Mouse (Mus musculus) retina, postnatal 1 day (tissue): ENCODE measurements around the gene Gm15319.
"Not testable (repeated sequence)": the region's sequence is repeated elsewhere in the genome, so short reads cannot be mapped to it uniquely, and the experiment has no call there.

Source experiments
- DNase-seq: peaks from one replicate; pipeline ENCODE4 v3.0.0-alpha.2; 2012

Gm15319 gene

DNA sequence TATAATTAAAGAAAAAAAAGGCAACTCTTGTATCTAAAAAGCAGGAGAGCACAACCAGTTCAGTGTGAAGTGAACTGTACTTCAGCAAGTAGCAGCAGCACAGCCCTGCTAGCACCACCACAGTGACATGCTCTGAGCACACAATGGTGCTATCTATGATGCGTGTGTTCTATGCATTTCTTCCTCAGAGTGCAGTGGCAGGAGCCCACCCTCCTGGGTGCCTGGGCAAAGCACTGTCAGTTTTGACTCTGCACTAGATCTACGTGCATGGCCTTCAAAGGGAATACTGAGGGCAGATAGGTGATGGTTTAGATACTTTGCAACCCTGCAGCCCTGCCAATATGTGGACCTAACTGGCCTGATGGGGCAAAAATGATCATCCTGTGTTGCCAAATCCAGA lies at the start of gene Gm15319:
Gm15319 (minus strand) TSS at position 101 of the 400 bp plus-strand sequence.
- not testable (repeated sequence) for DNase-seq

DNA sequence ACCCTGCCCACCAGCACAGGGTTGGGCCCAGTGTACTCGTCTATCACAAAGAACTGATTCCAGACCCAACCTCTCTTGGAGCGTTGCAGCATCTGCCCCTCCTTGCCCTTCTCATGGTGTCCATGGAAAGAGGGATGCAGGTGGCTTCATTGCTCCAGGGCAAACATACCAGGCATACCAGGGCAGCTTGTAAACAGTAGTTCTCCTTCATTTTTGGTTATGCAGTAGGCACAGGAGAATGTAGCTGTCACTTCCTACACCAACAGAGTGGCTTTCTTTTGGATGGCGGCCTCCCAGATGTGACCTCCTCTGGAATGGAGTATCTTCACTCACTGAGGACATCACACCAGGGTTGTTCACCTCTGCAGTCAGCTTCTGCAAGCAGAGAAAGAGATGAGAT lies 47.3 kb upstream of the Gm15319 start:
- not testable (repeated sequence) for DNase-seq

DNA sequence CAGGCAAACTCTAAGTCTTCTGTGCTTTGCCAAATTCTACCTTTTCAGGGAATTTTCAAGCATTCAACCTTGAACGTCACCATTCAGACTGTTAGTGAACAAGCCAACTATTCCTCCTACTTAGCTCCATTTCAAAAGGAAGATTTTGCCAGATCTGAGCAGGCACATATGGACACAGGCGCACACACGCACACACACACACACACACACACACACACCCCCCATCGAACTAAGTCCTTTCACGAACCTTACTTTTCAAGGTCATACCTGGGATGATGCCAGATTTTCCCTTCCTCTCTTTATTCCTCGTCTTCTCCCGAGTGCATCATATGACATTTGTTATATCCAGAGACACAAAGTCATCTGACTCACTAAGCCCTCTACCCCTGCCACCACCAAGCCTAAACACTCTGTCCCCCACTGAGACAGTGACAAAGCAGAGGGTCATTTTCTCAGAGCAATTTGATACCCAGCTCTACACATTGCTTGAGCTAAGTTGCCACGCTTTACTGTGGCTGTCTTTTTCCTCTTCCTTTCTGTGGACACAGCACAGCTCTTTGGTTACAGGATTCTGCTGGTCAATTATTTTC lies 45.5 kb upstream of the Gm15319 start:
- not testable (repeated sequence) for DNase-seq

DNA sequence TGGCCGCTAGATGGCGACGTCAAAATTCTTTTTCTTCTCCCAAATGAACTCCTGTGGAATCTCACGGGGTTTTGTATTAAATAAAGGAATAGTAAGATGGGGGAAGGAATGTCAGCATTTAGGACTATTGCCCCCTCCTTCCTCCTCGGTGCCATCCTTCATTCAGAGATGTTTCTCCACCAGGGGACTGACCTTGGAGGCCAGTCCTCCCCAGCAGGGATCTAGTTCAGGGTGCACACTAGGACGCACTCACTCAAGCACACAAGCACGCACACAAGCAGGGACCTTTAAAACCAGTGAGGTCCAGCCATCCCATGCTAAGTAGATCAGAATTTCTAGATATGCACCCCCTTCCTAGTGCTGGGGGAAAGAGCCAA lies 26.3 kb upstream of the Gm15319 start:
- DNase-seq: not testable (repeated sequence)

DNA sequence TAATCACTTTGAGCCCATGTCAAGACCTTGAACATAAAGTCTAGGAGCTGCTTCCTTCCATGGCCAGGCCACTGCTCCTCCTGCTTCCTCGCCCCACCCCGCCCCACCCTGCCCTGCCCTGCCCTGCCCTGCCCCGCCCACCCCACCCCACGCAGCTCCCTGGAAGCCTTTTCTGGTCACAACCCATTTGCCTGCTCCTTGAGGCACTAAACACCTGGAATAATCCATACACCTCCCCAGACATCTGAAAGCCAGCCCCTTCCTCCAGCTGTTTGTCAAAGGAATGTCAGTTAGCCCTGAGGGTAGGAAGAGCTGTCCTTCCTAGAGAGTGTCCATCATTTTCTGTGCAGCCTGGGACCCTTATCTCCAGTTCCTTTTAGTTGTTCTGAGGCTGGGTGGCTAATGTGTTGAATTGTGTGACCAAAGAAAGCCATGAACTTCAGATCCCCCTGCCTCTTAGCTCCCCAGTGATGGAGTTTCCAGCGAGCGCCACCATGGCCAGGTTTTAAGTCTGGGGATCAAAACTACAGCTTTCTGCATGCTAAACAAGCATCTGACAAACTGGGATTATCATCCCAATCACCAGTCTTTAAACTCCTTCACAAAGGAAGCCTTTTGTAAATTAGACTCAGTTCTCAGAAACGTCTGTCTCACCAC lies 25.8 kb upstream of the Gm15319 start:
- DNase-seq: not testable (repeated sequence)

DNA sequence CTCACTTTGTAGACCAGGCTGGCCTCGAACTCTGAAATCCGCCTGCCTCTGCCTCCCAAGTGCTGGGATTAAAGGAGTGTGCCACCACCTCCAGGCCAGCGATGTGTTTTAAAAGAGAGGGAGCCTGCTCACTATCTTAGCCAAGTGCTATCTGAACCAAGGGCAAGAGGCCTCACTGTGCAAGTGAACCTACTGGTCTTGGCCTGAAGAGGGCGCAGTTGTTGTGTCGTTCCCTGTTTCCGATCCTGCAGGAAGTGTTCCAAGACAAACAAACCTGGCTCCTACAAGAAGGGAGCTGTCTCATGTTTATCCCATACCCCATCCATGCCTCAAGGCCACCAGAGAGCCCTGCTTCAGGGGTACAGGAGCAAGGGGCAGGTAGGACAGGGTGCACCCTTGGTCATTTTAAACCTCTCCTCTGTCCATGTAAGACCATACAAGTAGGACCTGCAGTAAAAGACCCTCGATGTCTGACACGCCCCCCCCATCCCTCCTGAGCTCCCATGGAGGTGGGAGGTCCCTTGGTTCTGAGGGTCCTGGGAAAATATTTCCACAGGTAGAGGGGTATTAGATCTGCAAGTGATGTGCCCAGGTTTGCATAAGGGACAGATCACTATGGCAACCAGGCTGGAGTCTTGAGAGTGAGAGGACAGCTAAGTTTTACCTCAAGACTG lies 24.2 kb upstream of the Gm15319 start:
- not testable (repeated sequence) for DNase-seq

DNA sequence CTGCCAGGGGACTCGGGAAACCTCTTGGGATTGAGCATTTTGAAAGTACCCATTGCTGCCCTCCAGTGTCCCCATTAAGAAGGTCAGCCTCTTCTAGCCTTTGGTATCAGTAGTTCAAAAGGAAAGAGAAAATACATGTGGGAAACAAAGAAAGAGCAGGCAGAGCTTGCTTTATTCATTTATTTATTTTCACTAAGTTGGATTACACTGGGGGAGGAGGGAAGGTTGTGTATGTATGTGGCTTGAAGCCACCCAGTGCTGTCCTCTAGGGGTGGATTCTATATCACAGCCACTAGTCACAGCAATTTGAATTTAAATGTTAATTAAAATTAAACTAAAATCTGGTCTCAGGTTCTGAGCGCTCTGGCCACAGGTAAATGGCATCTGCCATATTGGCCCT lies 22.0 kb upstream of the Gm15319 start:
- DNase-seq: not testable (repeated sequence)

DNA sequence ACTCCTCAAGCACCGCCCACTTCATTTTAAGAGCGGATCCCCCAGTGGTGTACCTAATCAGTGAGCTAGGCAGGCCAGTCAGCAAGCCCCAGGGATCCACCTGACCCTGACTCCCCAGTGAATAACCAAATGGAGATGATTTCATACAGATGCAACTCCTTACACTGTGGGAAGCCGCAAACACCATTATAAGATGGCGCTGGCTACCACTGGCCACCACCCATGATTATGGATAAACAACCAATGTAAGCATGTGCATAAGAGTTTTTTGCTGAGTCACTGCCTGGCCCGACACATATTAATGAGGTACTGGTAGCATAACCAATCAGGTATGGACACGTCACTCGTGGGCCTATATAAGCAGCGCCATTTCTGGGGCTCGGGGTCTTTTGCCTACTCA lies 21.1 kb upstream of the Gm15319 start:
- DNase-seq: not testable (repeated sequence)

DNA sequence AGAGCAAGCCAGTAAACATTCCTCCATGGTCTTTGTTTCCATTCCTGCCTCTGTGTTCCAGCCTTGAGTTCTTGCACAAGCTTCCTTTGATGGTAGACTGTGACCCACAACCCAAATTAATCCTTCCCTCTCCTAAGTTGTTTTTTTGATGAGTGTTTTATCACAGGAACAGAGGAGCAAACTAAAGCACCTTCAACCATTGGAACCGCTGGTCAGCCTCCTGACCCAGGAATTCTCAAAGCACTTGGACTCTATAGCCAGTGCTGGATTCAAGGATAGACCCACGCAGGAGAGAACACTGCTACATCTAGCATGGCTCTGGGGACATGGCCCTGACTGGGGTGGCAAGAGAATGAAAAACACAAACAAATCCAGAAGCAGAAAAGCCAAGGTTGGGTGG lies 19.1 kb upstream of the Gm15319 start:
- DNase-seq: not testable (repeated sequence)

DNA sequence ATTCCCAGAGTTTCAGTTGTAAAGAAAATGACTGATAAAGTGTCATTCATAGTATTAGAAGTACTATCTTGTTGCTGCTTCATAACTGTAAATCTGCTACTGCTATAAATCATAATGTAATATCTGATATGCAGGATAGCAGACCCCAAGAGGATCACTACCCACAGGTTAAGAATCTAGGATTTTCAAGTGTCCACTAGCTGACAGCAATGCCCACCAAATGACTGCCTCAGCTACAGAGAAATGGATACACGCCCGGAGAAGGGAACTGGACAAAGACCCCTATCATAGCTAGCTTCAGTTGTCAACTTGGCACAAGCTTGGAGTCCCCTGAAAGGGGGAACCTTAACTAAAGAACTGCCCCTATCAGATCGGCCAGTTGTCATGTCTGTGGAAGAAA lies 18.6 kb upstream of the Gm15319 start:
- not testable (repeated sequence) for DNase-seq

DNA sequence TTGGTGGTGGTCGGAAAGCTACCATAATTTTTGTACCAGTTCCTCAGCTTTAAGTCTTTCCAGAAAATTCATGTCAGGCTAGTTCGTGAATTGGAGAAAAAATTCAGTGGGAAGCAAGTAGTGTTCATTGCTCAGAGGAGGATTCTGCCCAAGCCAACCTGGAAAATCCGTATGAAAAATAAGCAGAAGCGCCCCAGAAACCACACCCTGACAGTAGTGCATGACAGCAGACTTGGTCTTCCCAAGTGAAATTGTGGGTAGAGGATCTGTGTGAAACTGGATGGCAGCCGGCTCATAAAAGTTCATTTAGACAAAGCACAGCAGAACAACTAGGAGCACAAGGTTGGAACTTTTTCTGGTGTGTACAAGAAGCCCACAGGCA lies 18.2 kb upstream of the Gm15319 start:
- not testable (repeated sequence) for DNase-seq

DNA sequence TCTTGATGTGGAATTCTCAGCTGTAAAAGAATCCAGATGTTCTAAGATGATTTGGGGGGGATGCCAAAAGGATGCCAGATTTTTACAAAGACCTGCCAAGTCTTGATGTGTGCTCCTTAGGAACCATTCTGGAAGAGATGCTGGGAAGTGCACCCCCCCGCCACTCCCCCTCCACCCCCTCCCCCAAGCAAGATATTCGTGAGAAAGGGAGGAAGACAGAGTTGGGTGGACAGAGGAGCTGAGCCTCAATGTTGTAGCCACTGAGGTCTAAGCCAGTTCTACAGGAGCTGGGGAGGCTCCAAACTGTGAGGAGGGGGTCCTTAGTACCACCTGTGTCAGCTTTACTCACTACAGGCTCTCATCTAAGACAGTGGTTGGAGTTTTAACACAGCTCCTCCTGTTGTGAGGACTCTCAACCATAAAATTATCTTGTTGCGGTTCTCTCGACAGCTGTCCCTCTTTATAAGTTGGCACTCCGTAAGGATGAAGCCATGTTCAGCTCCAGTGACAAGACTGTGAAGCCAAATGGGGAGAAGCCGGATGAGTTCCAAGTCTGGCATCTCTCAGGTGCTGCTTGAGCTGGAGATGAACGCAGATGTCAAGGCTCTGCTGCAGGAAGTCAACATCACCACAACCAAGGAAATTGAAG lies 17.7 kb upstream of the Gm15319 start:
- not testable (repeated sequence) for DNase-seq

DNA sequence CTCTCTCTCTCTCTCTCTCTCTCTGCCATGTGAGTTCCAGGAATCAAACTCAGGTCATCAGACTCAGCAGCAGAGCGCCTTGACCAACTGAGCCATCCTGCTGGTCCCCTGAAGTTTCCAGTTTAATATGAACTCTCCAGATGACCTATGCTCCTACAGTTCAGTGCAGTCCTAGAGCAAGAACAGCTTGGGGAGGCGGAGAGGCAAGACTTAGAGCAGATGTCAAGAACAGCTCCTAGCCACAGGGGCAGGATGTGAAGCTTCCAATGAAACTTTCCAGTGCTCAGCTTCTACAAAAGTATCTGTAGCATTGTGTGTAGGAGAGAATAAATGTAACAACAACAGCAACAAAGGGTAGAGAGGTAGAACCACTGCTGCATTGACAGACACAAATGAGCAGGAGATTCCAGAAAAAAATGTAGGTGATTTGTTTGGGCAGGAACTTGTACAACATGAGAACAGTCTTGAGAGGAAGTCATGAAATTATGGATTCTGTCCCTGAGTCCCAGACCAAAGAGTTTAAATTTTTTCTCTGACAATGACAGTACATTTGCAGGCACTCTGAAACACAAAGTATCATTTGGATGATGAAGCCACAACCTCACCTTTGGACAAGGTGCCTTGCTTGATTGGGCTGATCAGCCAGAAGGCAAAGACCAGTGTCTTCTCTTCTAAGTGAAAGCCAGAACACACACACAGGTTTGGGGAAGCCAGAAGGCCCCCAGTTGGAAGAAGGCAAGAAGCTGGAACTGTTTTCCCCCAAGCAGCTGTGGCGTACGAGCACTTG lies 16.8 kb upstream of the Gm15319 start:
- DNase-seq: not testable (repeated sequence)

DNA sequence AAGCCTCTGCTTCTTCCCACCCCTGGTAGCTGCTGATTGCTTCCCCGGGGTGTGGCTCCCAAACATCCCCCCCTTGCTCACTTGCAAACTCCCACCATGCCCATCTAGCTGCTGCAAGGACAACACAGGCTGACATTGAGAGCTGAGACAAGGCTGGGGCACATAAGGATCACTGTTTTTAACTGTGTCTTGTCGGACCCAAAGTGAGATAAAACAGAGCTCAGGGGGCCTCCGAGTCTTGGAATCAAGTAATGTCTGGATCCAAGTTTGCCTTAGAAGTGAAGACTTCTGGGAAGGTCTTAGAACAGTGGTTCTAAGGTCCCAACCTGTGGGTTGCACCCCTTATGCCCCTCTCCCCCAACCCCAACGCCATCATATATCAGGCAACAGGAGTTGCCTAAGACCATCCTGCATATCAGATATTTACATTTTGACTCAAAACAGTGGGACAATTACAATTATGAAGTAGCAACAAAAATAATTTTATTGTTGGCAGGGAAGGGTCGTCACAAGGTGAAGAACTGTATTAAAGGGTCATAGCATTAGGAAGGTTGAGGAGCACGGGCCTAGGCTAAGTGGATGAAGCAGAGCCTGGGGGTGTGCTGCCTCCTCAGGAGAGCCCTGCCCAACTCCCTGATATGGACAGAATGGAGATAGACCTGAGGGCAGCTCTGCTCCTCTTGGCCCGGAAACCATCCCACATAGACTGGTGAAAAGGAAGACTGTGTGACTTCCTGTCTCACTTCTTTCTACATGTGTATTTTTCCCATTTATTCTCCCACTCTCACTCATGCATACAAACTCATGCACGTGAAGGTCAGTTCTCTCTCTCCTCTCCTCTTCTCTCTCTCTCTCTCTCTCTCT lies 16.0 kb upstream of the Gm15319 start:
- DNase-seq: not testable (repeated sequence)

DNA sequence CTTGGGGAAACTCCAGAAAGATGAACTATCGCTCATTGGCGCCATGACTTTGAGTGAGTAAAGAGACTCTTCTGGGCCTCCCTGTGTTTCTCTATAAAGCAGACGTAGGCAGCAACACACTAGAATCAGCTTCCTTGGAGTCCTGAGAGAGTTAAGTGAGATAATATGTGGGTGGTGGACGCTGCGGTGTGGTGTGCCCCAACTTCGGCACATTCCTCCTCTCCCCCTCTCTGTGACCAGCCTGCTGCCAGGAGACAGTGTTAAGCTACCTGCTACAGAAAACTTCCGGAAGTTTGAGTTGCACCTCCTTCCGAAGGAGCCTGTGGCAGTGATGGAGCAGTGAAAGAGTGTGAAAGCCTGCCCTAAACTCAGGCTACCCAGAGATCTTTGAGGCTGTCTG lies 15.3 kb upstream of the Gm15319 start:
- DNase-seq: not testable (repeated sequence)

DNA sequence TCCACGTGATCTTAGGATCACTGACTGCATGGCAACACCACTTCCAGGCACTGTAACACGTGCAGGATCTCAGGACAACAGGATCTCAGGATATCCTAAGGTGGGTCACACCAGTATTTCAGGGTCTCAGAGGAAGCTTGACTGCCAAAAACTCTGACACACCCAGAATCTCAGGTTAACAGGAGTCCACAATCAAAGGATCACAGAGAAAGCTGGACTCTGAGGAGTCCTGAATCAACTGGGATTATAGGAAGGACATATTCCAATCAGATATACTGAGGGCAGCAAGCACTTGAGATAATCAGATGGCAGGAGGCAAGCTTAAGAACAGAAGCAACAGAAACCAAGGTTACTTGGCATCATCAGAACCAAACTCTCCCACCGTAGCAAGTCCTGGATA lies 12.7 kb upstream of the Gm15319 start:
- not testable (repeated sequence) for DNase-seq

DNA sequence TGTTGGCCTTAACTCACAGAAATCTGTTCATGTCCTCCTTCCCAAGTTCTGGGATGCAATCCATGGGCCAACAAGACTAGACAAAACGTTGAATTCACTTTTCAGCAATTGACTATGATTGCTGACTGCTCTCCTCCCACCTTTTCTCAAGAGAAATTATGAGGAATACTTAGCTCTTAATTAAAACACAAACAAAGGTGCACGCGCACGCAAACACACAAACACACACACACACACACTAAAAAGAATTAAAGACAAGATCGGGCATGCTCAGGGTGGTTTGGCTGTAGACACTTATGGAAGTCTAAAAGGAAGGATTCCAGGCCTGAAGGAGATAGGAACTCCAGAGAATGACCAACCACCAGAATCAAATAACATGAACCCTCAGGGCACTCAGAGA lies 6.6 kb downstream of the Gm15319 start:
- DNase-seq: not testable (repeated sequence)

DNA sequence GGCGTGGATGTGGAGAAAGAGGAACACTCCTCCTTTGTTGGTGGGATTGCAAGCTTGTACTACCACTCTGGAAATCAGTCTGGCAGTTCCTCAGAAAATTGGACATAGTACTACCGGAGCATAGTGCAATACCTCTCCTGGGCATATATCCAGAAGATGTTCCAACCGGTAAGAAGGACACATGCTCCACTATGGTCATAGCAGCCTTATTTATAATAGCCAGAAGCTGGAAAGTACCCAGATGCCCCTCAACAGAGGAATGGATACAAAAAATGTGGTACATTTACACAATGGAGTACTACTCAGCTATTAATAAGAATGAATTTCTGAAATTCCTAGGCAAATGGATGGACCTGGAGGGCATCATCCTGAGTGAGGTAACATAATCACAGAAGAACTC lies 9.4 kb downstream of the Gm15319 start:
- DNase-seq: not testable (repeated sequence)

DNA sequence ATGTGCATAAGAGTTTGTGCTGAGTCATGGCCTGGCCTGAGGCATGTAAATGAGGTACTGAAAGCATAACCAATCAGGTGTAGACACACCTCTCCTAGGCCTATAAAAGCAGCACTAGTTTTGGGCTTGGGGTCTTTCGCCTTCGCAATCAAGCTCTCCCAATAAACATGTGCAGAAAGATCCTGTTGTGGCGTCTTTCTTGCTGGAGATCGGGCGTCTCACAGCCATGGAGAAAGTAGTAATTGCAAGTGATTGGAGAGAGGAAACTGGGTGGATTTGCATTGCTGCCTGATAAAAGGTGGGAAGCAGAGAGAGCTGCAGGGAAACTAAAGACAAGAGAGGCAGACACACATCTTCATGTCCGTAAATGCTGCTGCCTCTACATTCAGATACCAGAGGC lies 60.3 kb downstream of the Gm15319 start:
- DNase-seq: not testable (repeated sequence)

DNA sequence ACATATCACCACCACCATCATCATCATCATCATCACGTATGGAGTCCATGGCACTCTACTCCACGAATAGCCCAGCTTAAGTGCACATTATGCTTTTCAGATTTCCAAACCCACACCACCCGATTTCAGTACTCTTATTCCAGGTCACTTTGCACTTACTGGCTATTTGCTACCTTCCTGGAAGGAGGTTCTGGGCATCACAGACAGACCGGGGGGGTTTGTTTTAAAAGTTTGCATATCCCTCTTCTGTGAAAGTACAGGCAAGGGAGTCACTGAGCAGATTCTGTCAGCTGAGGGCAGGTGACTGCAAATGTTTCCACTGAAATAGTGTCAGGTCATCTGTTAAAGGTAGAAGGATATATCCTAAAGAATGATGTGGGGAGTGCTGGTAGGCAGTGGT lies 63.0 kb downstream of the Gm15319 start:
- not testable (repeated sequence) for DNase-seq

DNA sequence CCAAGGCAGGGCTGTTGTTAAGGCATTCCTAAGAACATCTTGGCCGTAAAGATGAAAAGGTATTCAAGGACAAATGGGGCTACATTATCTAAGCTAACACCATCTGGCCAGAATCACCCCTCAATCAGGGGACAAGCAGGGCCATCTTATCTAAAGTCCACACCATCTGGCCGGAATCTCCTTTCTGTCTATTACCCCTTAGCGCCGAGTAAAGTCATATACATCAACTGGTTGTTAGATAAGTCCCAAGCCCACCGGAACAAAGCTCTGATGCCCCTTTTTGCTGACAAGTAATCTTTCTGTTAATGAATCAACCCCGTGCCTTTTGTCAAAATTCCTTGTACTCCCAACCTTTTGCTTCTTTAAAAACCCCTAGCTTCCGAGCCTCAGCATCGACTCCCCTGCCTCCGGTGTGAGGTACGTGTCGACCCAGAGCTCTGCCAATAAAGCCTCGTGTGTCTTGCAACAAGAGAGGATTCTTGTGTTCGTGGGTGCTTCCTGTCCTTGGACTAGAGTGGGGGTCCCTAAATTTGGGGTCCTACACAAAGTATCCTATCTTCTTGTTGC lies 65.0 kb downstream of the Gm15319 start:
- DNase-seq: not testable (repeated sequence)
